Mouse (Mus musculus): ENCODE results near the gene Fam71e1. TPM values are rescaled to one million over a fixed set of nuclear protein-coding genes. Genes with fewer than 3 reads are reported as not detected.

Fam71e1 gene
- polyA plus RNA-seq, 1 experiment from 2014 or later = 23.7 TPM

DNA sequence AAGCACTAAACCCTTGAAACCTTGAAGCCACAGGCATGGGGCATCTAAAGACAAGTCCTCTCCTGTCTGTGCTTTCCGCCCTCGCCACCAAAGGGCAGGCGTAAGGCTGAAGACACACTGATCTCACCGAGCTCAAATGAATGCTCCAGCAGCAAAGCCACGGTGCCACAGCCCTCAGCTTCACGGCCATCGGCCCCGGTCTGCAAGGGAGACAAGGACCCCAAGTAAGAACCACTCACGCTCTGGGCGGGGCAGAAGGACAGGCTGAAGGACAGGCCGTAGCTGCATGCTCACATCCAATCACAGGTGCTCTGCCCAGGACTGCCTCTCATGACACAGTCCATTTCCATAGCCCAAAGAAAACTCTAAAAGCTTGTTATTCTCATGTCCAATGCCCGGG is 1.7 kb upstream of the Fam71e1 start:
- peaks cover 27% of the 10 kb centered on the region for H3K36me3 ChIP-seq (ENCODE audit: control insufficient read depth, insufficient read depth, low read length)
- no peak overlapping the region for H3K4me3 ChIP-seq (ENCODE audit: low read length)
- H3K27me3 ChIP-seq (replicated peaks; ENCODE audit: control insufficient read depth, insufficient read depth, low read length) = no peaks in the 10 kb centered on the region
- peaks cover 18% of the 10 kb centered on the region for H3K4me1 ChIP-seq (ENCODE audit: control insufficient read depth, insufficient read depth, low read depth, low read length)
- 92% methylated on average over 12 of the region's 12 CpGs for WGBS
- no peaks in the 10 kb centered on the region for H3K9me3 ChIP-seq (ENCODE audit: control insufficient read depth, low read length)
- H3K4me2 ChIP-seq (ENCODE audit: low read length) = peak overlapping the region; percentile 76; the same call in 1 of the 2 replicates
- H3K9ac ChIP-seq (ENCODE audit: low read depth, low read length) = no peak overlapping the region
- no peak overlapping the region for H3K27ac ChIP-seq (ENCODE audit: low read depth, low read length)
- no peak for ATAC-seq

DNA sequence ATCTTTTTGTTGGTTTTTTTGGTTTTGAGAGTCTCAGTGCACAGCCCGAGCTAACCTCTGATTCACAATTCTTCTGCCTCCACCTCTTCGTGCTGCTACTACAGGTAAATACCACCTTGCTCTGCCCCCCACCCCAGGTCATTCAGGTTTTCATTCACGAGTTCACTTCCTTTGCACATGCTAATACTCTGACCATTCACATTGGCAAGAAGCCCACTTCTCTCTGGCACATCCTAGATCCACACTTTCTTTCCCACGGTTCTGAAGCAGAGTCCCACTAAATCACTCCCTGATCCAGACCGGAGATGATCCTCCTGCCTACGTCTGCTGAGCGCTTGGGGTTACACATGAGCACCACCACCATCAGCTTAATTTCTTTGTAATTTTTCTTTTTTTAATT is 1.3 kb upstream of the Fam71e1 start:
- ATAC-seq = no peak
- no peak overlapping the region for H3K27ac ChIP-seq (ENCODE audit: low read depth, low read length)
- 71% methylated on average over 7 of the region's 7 CpGs for WGBS
- H3K27me3 ChIP-seq (replicated peaks; ENCODE audit: control insufficient read depth, insufficient read depth, low read length) = no peaks in the 10 kb centered on the region
- H3K4me2 ChIP-seq (ENCODE audit: low read length) = peak overlapping the region; percentile 76
- H3K9me3 ChIP-seq (ENCODE audit: control insufficient read depth, low read length) = no peaks in the 10 kb centered on the region
- H3K9ac ChIP-seq (ENCODE audit: low read depth, low read length) = no peak overlapping the region; the same call in 1 of the 2 replicates
- peaks cover 25% of the 10 kb centered on the region for H3K36me3 ChIP-seq (ENCODE audit: control insufficient read depth, insufficient read depth, low read length)
- peak overlapping the region; percentile 76 for H3K4me3 ChIP-seq (ENCODE audit: low read length)
- H3K4me1 ChIP-seq (ENCODE audit: control insufficient read depth, insufficient read depth, low read depth, low read length) = peaks cover 18% of the 10 kb centered on the region

DNA sequence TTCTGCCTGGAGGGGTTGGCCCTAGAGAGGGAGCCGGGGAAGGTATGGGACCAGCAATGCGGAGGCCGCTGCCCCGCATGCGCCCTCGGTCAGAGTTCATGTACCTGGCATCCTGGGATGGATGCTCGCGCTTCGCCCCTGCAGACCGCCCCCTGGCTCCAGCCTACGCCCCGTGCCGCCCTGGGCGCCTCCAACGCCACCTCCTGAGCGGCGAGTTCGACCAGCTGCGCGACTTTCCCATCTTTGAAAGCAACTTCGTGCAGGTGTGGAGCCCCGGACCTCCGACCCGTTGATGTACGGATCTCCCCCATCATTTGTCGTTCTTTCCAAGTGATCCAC is 359 bp downstream of the Fam71e1 start:
- ATAC-seq = no peak
- Histone ChIP-seq H3K4me3 (ENCODE audit: low read length) (peak overlapping the region; percentile 76), H3K4me1 (ENCODE audit: control insufficient read depth, insufficient read depth, low read depth, low read length) (peaks cover 18% of the 10 kb centered on the region), H3K27me3 (replicated peaks; ENCODE audit: control insufficient read depth, insufficient read depth, low read length) (no peaks in the 10 kb centered on the region), H3K27ac (ENCODE audit: low read depth, low read length) (peak overlapping the region; percentile 94), H3K9ac (ENCODE audit: low read depth, low read length) (peak overlapping the region; percentile 93), H3K9me3 (ENCODE audit: control insufficient read depth, low read length) (no peaks in the 10 kb centered on the region), H3K4me2 (ENCODE audit: low read length) (peak overlapping the region; percentile 88), H3K36me3 (ENCODE audit: control insufficient read depth, insufficient read depth, low read length) (peaks cover 11% of the 10 kb centered on the region; the same call in 1 of the 2 replicates)
- under 1% methylated on average over 20 of the region's 26 CpGs for WGBS

- peaks cover 18% of the 10 kb centered on the region for H3K4me1 ChIP-seq (ENCODE audit: control insufficient read depth, insufficient read depth, low read depth, low read length)
- H3K36me3 ChIP-seq (ENCODE audit: control insufficient read depth, insufficient read depth, low read length) = peaks cover 5% of the 10 kb centered on the region; the same call in 1 of the 2 replicates
- no peaks in the 10 kb centered on the region for H3K9me3 ChIP-seq (ENCODE audit: control insufficient read depth, low read length)
- H3K4me3 ChIP-seq (ENCODE audit: low read length) = peak overlapping the region; percentile 76
- H3K9ac ChIP-seq (ENCODE audit: low read depth, low read length) = peak overlapping the region; percentile 93
- H3K27ac ChIP-seq (ENCODE audit: low read depth, low read length) = peak overlapping the region; percentile 94; the same call in 1 of the 2 replicates
- ATAC-seq = no peak
- no peaks in the 10 kb centered on the region for H3K27me3 ChIP-seq (replicated peaks; ENCODE audit: control insufficient read depth, insufficient read depth, low read length)
- H3K4me2 ChIP-seq (ENCODE audit: low read length) = peak overlapping the region; percentile 88
- WGBS = 91% methylated on average over 10 of the region's 10 CpGs
These were observed 1.1 kb downstream of the Fam71e1 start for GRCm38 (mm10) chr7:44497361-44498055.

DNA sequence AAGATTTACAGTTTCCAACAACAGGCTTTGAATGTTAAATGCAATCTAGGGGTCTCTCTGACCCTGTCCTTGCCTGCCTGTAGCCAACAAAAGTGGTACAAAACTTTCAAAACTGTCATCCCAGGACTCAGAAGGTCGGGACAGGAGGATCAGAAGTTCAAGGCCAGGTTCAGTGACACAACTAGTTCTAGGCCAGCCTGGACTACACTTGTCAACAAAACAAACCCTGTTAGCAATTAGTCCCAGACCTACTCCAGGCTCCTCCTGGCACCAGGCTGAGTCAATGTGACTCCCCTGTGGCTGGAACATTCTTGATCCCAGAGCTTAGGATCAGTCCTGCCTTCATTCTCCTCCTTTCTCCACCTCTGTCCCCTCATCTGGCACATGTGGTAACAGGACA is 2.5 kb downstream of the Fam71e1 start:
- H3K4me2 ChIP-seq (ENCODE audit: low read length) = no peak overlapping the region
- ATAC-seq = no peak
- no peaks in the 10 kb centered on the region for H3K9me3 ChIP-seq (ENCODE audit: control insufficient read depth, low read length)
- no peak overlapping the region for H3K27ac ChIP-seq (ENCODE audit: low read depth, low read length)
- H3K4me3 ChIP-seq (ENCODE audit: low read length) = no peak overlapping the region
- H3K27me3 ChIP-seq (replicated peaks; ENCODE audit: control insufficient read depth, insufficient read depth, low read length) = no peaks in the 10 kb centered on the region
- no peak overlapping the region for H3K9ac ChIP-seq (ENCODE audit: low read depth, low read length)
- peaks cover 18% of the 10 kb centered on the region for H3K4me1 ChIP-seq (ENCODE audit: control insufficient read depth, insufficient read depth, low read depth, low read length)
- WGBS = 79% methylated on average over 1 of the region's 1 CpGs
- 0 out of 2 replicates have a peak, but pooled peaks cover under 1% of the 10 kb centered on the region for H3K36me3 ChIP-seq (ENCODE audit: control insufficient read depth, insufficient read depth, low read length)

DNA sequence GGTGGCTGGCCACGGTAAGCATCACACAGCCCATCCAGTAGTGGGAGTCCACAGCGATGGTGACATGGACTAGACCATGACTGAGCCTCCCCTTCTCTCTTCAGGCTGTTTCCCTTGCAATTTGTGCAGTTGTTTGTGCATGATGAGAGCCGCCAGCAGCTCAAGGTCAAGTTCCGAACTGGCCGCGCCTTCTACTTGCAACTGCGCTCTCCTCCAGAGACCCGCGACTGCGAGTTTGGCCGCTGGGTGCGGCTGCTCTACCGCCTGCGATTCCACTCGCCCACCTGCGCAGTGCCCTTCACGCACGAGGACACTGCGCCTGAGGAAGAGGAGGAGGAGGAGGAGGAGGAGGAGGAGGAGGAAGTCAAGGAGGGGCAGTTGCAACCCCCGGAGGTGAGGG is 3.7 kb downstream of the Fam71e1 start:
- no peak for ATAC-seq
- no peak overlapping the region for H3K27ac ChIP-seq (ENCODE audit: low read depth, low read length)
- no peaks in the 10 kb centered on the region for H3K36me3 ChIP-seq (ENCODE audit: control insufficient read depth, insufficient read depth, low read length)
- no peak overlapping the region for H3K4me3 ChIP-seq (ENCODE audit: low read length)
- H3K27me3 ChIP-seq (replicated peaks; ENCODE audit: control insufficient read depth, insufficient read depth, low read length) = no peaks in the 10 kb centered on the region
- H3K9ac ChIP-seq (ENCODE audit: low read depth, low read length) = no peak overlapping the region
- H3K4me2 ChIP-seq (ENCODE audit: low read length) = no peak overlapping the region
- peaks cover 12% of the 10 kb centered on the region for H3K4me1 ChIP-seq (ENCODE audit: control insufficient read depth, insufficient read depth, low read depth, low read length)
- no peaks in the 10 kb centered on the region for H3K9me3 ChIP-seq (ENCODE audit: control insufficient read depth, low read length)
- 65% methylated on average over 20 of the region's 20 CpGs for WGBS

DNA sequence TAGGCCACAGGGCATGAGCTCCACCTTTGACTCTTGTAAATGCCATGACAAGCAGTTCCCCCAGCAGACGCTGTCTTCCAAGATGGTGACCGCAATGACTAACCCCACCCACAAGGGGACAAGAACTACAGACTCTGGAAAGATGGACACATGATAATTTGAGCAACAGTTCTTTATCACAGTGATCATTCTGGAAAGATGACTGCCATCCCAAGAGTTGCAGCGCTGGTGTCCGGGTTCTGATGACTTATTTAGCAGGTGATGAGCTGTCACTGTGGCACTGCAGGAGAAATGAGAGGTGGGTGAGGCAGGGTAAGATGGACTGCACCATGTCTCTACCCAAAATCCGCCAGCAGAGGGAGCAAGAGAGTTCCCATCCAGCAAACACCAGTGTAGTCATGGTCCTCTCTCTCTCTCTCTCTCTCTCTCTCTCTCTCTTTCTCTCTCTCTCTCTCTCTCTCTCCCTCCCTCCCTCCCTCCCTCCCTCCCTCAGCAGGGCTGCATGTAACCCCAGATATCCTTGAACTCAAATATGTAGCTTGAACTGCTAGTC is 5.3 kb downstream of the Fam71e1 start:
- Histone ChIP-seq H3K9ac (ENCODE audit: low read depth, low read length) (no peak overlapping the region), H3K9me3 (ENCODE audit: control insufficient read depth, low read length) (no peaks in the 10 kb centered on the region), H3K36me3 (ENCODE audit: control insufficient read depth, insufficient read depth, low read length) (no peaks in the 10 kb centered on the region), H3K4me2 (ENCODE audit: low read length) (no peak overlapping the region), H3K27me3 (replicated peaks; ENCODE audit: control insufficient read depth, insufficient read depth, low read length) (no peaks in the 10 kb centered on the region), H3K4me3 (ENCODE audit: low read length) (no peak overlapping the region), H3K4me1 (ENCODE audit: control insufficient read depth, insufficient read depth, low read depth, low read length) (peaks cover 5% of the 10 kb centered on the region; the same call in 1 of the 2 replicates), H3K27ac (ENCODE audit: low read depth, low read length) (no peak overlapping the region)
- peak; percentile 61; the same call in 1 of the 2 replicates for ATAC-seq
- WGBS = 33% methylated on average over 5 of the region's 5 CpGs

DNA sequence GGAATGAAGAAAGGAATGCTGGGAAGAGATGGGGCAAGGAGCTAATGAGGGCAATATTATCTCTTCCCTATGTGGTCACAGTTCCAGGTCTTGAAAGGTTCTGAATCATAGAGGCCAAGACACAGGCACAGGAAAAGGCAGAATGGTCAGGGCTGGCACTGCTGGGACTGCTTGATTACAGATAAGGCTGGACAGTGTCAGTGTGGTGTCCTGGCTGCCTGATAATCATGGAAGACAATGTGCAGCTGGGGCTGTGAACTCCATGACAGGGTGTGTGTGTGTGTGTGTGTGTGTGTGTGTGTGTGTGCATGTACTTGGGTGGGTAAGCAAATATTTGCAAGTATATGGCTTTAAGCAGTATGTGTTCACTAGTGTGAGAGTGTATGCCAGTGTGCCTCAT is 11.1 kb downstream of the Fam71e1 start:
- H3K27ac ChIP-seq (ENCODE audit: low read depth, low read length) = no peak overlapping the region
- H3K4me2 ChIP-seq (ENCODE audit: low read length) = no peak overlapping the region
- H3K36me3 ChIP-seq (ENCODE audit: control insufficient read depth, insufficient read depth, low read length) = no peaks in the 10 kb centered on the region
- H3K4me1 ChIP-seq (ENCODE audit: control insufficient read depth, insufficient read depth, low read depth, low read length) = no peaks in the 10 kb centered on the region
- no peak overlapping the region for H3K9ac ChIP-seq (ENCODE audit: low read depth, low read length)
- H3K9me3 ChIP-seq (ENCODE audit: control insufficient read depth, low read length) = no peaks in the 10 kb centered on the region; the same call in 1 of the 2 replicates
- peaks cover 6% of the 10 kb centered on the region for H3K27me3 ChIP-seq (replicated peaks; ENCODE audit: control insufficient read depth, insufficient read depth, low read length)
- ATAC-seq = no peak
- no peak overlapping the region for H3K4me3 ChIP-seq (ENCODE audit: low read length)

GRCm38 (mm10) chr7:44519240-44519913 is 23.0 kb downstream of the Fam71e1 start:
- no peak overlapping the region for H3K9ac ChIP-seq (ENCODE audit: low read depth, low read length)
- H3K27me3 ChIP-seq (replicated peaks; ENCODE audit: control insufficient read depth, insufficient read depth, low read length) = peaks cover 17% of the 10 kb centered on the region
- 75% methylated on average over 9 of the region's 9 CpGs for WGBS
- no peaks in the 10 kb centered on the region for H3K9me3 ChIP-seq (ENCODE audit: control insufficient read depth, low read length)
- H3K27ac ChIP-seq (ENCODE audit: low read depth, low read length) = no peak overlapping the region
- peaks cover 3% of the 10 kb centered on the region; the same call in 1 of the 2 replicates for H3K4me1 ChIP-seq (ENCODE audit: control insufficient read depth, insufficient read depth, low read depth, low read length)
- ATAC-seq = no peak
- no peaks in the 10 kb centered on the region for H3K36me3 ChIP-seq (ENCODE audit: control insufficient read depth, insufficient read depth, low read length)
- H3K4me2 ChIP-seq (ENCODE audit: low read length) = no peak overlapping the region
- no peak overlapping the region for H3K4me3 ChIP-seq (ENCODE audit: low read length)
